Mouse (Mus musculus) lung, adult 2 months (tissue): ENCODE results near the gene Ldb3. TPM values are rescaled to one million over a fixed set of nuclear protein-coding genes. Genes with fewer than 3 reads are reported as not detected.

Experiments used
- DNase-seq: peaks from one replicate; pipeline ENCODE4 v3.0.0; 2022
- H3K4me1 ChIP-seq: fragments of 200-500 bp; 2 replicates; pipeline ENCODE4 v1.6.1; 2011; ENCODE audit warnings: low read length; ENCODE audit not compliant: control insufficient read depth, insufficient read depth
- H3K4me3 ChIP-seq: fragments of 200-500 bp; replicated peaks from 2 replicates; pipeline ENCODE3; 2011; ENCODE audit warnings: low read depth, mild to moderate bottlenecking, control low read depth, low read length; ENCODE audit errors: extremely low read depth
- CTCF ChIP-seq: fragments of 200-500 bp; IDR thresholded peaks from 2 replicates; pipeline ENCODE4 v1.5.1; 2011; ENCODE audit warnings: mild to moderate bottlenecking, low read length, control low read depth; ENCODE audit not compliant: insufficient read depth
- POLR2A ChIP-seq: fragments of 200-500 bp; IDR thresholded peaks from 2 replicates; pipeline ENCODE4 v1.6.1; 2011; ENCODE audit warnings: low read depth, mild to moderate bottlenecking, control low read depth, low read length, borderline replicate concordance; ENCODE audit errors: extremely low read depth
- WGBS: fragments of 180-500 bp; shearing (Covaris S2); methylation state at CpG from one replicate; pipeline ENCODE4 v1.1.7; 2018; 5-methylcytosine and 5-hydroxymethylcytosine counted together
- polyA plus RNA-seq: library from polyadenylated mRNA; depleted of rRNA; stranded (reverse); fragments of >200 nt; gene quantifications from 2 replicates; pipeline ENCODE4 v1.2.3, GENCODE M21; 2012

Ldb3 gene
- polyA plus RNA-seq, 1 experiment: 81.2 TPM

GRCm38 (mm10) chr14:34591741-34592535, 3.5 kb upstream of the Ldb3 start:
- Histone ChIP-seq H3K4me1 (no peaks in the 10 kb centered on the region), H3K4me3 (no peak overlapping the region)
- TF ChIP-seq CTCF (no peak), POLR2A (no peak)
- WGBS: 54% methylated on average over 15 of the region's 15 CpGs
- DNase-seq: no peak

- Histone ChIP-seq H3K4me3 (no peak overlapping the region), H3K4me1 (no peaks in the 10 kb centered on the region)
- no peak for TF ChIP-seq POLR2A
- TF ChIP-seq CTCF: no peak
- 59% methylated on average over 24 of the region's 24 CpGs for WGBS
- DNase-seq: no peak
These were observed 2.5 kb upstream of the Ldb3 start for GRCm38 (mm10) chr14:34590743-34591675.

GRCm38 (mm10) chr14:34590017-34590570, 1.6 kb upstream of the Ldb3 start:
- 89% methylated on average over 5 of the region's 5 CpGs for whole genome bisulfite sequencing
- Histone ChIP-seq H3K4me1 (no peaks in the 10 kb centered on the region), H3K4me3 (no peak overlapping the region)
- TF ChIP-seq POLR2A: no peak
- TF ChIP-seq CTCF: no peak
- no peak for DNase-seq

- WGBS: 78% methylated on average over 8 of the region's 8 CpGs
- no peaks in the 10 kb centered on the region for H3K4me1 ChIP-seq
- H3K4me3 ChIP-seq: no peak overlapping the region
- TF ChIP-seq POLR2A (no peak), CTCF (no peak)
- DNase-seq: no peak
These were observed 767 bp upstream of the Ldb3 start for GRCm38 (mm10) chr14:34589185-34589713.

- DNase-seq: no peak
- Histone ChIP-seq H3K4me1 (no peaks in the 10 kb centered on the region), H3K4me3 (no peak overlapping the region)
- WGBS: 55% methylated on average over 5 of the region's 5 CpGs
- TF ChIP-seq CTCF: no peak
- TF ChIP-seq POLR2A: no peak
These were observed 477 bp downstream of the Ldb3 start for GRCm38 (mm10) chr14:34588005-34588404.

GRCm38 (mm10) chr14:34586871-34587270, 1.6 kb downstream of the Ldb3 start:
- Histone ChIP-seq H3K4me1 (no peaks in the 10 kb centered on the region), H3K4me3 (no peak overlapping the region)
- TF ChIP-seq CTCF (no peak), POLR2A (no peak)
- DNase-seq: no peak
- WGBS: 73% methylated on average over 3 of the region's 3 CpGs

GRCm38 (mm10) chr14:34585358-34586105, 3.0 kb downstream of the Ldb3 start:
- H3K4me1 ChIP-seq: no peaks in the 10 kb centered on the region
- H3K4me3 ChIP-seq: no peak overlapping the region
- WGBS: 62% methylated on average over 9 of the region's 9 CpGs
- DNase-seq: no peak
- TF ChIP-seq CTCF (no peak), POLR2A (no peak)

- H3K4me1 ChIP-seq: no peaks in the 10 kb centered on the region
- no peak overlapping the region for H3K4me3 ChIP-seq
- WGBS: 62% methylated on average over 3 of the region's 3 CpGs
- no peak for DNase-seq
- no peak for TF ChIP-seq CTCF
- TF ChIP-seq POLR2A: no peak
These were observed 5.6 kb downstream of the Ldb3 start for GRCm38 (mm10) chr14:34582740-34583427.
